Mouse (Mus musculus) cerebellum, adult 9-11 months (tissue): ENCODE results near the gene Nde1.
"Not testable (repeated sequence)": the region's sequence is repeated elsewhere in the genome, so short reads cannot be mapped to it uniquely, and the experiment has no call there.

ENCODE experiments used
- DNase-seq: peaks from one replicate; pipeline ENCODE4 v3.0.0; 2022

Nde1 gene

GRCm38 (mm10) chr16:14162988-14163416, at the start of gene Nde1, which contains the start of gene Marf1:
Gene Nde1, plus strand, starts transcription at chr16:14163275.
Gene Marf1, minus strand, starts transcription at chr16:14163351.
- peak; percentile 72 for DNase-seq

DNA sequence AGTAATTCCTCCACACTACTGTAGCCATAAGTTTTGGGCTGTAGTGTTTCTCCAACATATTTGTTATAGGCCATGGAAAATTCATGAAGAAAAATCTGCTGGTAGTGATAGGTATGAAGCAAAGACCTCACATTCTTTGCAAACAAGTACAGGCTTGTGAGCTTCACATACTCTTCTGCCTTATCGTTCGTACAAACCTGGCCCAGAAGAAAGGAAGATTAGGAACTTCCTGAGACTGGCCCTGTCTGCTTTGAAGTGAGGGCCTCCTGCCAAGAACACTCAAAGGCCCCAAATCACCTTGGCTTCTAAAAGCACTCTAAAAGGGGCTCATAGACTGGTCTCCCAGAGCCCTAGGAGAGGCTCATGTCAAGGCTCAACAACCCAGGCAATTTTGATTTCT, 45.8 kb upstream of the Nde1 start:
- DNase-seq, result no peak

DNA sequence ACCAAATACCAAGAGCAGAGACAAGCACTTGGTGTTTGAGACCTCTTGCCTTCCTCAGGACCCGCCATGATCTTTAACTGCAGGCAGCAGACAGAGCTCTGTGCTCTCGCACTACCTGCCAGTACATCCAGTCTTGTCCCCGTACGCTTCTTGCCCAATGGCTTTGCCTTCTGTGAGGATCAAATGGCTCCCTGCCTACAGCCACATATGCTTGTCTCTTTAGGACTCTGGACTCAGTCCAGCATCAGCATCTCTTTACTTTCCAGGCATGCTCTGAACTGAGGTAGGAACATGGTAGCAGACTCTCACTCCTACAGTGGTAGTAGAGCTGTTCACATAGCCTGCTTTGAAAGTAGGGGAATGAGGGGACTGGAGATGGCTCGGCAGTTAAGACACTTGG, 42.1 kb upstream of the Nde1 start:
- peak; percentile 88 for DNase-seq

DNA sequence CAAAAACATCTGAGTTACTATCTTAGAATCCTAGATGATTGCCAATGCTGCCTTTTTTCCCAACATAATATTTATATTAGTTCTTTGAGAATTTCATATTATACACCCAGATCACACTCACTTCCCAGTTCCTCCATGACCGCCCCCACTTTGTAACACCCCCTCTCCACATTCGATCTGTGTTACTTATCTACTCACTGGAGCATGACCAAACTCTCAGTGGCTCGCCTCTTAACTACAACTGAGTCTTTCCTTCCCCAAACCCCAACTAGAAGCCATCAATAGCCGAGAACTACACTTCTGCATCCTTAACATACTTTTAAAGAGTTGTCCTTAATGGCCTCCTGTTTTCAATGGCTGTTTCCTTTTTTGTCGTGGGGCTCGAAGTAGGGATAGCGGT, 41.5 kb upstream of the Nde1 start:
- DNase-seq, result no peak

GRCm38 (mm10) chr16:14122586-14122985, 40.5 kb upstream of the Nde1 start:
- DNase-seq, result no peak

GRCm38 (mm10) chr16:14123901-14124300, 39.2 kb upstream of the Nde1 start:
- no peak for DNase-seq

GRCm38 (mm10) chr16:14124709-14125108, 38.4 kb upstream of the Nde1 start:
- DNase-seq, result no peak

DNA sequence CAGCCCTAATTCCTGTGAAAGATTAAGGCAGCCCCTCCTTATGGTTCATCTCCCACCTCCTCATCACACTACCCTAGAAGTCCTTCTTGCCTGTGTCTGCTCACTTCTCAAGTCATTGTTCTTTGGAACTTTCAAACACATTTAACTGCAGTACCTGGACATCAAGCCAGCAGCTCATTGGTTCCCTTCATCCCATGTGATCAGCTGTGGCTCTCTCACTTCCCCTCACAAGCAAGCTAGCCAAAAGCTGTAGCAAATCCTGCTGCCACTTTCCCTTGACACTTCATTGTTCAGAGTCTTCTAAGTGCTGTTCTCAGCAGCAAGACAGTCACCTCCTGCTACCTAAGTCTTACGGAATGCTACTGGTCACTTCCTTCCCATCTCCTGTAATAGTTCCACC, 37.8 kb upstream of the Nde1 start:
- DNase-seq, result no peak

DNA sequence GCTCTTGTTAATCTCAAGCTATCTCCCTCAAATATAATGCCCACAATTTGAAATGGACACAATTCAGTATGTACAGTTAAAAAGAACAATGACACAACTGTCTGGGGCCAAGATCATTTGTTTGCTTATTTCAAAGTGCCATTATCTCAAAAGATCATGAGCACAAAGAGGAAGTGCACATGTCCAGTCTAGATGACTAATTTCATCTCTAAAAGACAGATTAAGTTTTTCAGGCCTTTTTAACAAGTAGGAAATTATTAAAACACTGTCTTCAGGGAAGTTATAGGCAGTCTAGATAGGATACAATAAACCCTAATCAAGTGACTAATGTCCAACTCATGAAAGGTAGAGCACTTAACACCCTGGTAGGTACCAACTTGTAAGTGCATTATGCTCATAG, 34.1 kb upstream of the Nde1 start:
- no peak for DNase-seq

DNA sequence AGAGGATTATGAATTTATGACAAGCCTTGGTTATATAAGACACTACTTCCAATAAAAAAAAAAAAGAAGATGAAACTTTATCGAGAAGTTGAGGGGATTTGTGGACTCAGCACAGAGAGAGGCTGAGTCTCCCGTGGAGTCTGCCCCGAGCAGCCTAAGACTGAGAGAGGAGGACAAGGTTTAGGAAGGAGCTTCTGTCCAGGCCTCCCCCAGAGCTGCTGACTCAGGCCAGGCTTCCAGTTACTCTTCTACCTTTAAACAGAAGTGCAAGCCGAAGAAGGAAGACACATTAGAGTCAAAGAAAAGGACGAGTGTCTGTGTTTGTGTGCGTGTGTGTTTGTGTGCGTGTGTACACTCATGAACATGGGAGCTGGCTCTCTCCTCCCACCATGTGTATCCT, 32.3 kb upstream of the Nde1 start:
- no peak for DNase-seq

GRCm38 (mm10) chr16:14131376-14131775, 31.7 kb upstream of the Nde1 start:
- no peak for DNase-seq

- no peak for DNase-seq
Observed at GRCm38 (mm10) chr16:14131838-14132237, 31.2 kb upstream of the Nde1 start.

DNA sequence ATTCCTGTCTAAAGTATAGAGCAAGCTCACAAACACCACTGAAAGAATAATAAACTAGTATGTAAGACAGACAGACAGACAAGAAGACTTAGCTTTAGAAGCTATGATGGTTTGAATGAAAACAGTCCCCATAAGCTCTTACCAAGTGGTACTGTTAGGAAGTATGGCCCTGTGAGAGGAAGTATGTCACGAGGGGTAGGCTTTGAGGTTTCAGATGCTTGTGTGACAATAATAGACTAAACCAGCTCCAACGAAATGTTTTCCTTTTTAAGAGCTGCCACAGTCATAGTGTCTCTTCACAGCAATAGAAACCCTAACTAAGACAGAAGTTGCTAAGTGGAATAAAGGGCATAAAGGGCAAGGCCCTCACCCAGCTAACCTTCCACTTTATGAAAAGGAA, 28.1 kb upstream of the Nde1 start:
- DNase-seq, result no peak

GRCm38 (mm10) chr16:14137976-14138561, 25.0 kb upstream of the Nde1 start:
- peak; percentile 42 for DNase-seq

DNA sequence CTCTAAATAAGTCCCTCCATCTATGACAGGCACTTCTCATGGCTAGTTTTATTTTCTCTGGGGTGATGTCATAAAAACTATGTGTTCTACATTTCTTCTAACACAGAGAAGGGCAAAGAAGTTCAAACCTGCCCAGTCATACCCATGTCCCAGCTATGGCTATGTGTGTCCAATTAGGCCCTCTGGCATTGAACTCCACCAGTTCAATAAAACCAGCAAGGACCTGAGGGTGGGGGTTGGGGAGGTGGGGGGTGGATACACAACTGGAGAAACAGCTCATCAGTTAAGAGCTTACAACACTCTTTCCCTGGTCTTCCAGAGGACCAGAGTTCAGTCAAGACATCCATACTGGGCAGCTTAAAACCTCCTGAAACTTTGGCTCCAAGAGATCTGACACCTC, 24.0 kb upstream of the Nde1 start:
- no peak for DNase-seq

DNA sequence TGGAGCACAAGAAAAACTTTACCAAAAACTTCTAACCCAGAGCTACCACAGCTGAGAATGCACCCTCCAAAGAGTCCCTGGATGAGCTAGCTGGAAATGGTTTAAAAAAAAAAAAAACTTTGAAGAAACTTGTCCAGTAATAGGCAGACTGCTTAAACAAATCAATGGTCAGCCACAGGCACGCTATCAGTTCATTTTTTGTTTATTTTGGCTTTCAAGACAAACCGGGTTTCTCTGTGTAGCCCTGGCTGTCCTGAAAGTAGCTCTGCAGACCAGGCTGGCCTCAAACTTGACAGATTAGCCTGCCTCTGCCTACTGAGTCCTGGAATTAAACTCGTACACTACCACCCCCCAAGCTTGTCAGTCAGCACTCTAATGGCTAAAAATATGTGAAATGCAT, 19.8 kb upstream of the Nde1 start:
- no peak for DNase-seq

DNA sequence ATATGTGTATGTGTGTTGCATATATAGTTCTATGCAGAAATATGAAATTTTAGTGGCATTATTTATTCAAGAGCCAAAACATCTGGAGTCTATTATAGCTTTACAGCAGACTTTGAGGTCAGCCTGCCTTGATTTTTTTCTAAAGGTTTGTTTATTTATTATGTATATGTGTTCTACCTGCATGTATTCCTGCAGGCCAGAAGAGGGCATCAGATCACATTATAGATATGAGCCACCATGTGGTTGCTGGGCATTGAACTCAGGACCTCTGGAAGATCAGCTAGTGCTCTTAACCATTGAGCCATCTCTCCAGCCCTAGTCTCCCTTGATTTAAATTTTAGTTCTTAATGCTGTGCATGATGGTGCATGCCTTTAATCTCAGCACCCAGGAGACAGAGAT, 15.4 kb upstream of the Nde1 start:
- no peak for DNase-seq

DNA sequence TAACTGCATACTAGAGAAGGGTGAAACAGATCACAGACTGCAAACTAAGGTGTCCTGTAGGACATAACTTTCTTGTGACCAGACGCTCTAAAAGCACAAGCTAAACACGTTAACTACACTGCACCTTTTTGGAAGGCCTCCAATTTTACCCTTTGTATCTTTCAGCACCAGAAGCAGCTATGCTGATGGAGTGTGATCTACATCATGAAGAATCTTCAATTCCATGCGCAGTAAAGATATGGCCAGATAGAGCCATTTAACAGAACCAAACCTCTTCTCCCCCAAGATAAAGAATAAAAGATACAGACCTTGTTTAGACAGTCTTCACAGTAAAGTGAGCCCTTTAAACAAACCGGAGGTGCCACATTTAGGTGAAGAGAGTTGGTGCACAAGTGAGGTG, 11.4 kb upstream of the Nde1 start:
- DNase-seq, result no peak

- DNase-seq, result not testable (repeated sequence)
Observed at GRCm38 (mm10) chr16:14155638-14156037, 7.4 kb upstream of the Nde1 start.

DNA sequence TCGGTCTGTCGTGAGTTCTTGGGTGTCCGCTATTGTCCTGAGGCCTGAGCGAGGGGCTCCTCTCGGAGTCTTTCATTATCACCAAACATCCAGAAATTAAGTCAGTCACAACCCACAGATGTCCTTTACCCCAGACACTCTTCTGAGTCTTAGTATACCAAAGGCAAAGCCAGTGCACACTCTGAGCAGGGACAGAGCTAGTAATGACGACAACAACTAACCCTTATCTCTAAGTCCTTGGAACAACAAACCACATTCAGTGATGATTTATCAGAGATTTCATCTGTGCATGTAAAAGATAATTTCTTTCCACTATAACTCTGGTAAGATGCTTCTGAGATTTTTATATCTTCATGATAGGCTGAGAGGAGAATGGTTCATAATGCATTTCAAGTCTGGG, 6.8 kb upstream of the Nde1 start:
- no peak for DNase-seq

- DNase-seq, result no peak
Observed at GRCm38 (mm10) chr16:14158536-14158935, 4.5 kb upstream of the Nde1 start.

DNA sequence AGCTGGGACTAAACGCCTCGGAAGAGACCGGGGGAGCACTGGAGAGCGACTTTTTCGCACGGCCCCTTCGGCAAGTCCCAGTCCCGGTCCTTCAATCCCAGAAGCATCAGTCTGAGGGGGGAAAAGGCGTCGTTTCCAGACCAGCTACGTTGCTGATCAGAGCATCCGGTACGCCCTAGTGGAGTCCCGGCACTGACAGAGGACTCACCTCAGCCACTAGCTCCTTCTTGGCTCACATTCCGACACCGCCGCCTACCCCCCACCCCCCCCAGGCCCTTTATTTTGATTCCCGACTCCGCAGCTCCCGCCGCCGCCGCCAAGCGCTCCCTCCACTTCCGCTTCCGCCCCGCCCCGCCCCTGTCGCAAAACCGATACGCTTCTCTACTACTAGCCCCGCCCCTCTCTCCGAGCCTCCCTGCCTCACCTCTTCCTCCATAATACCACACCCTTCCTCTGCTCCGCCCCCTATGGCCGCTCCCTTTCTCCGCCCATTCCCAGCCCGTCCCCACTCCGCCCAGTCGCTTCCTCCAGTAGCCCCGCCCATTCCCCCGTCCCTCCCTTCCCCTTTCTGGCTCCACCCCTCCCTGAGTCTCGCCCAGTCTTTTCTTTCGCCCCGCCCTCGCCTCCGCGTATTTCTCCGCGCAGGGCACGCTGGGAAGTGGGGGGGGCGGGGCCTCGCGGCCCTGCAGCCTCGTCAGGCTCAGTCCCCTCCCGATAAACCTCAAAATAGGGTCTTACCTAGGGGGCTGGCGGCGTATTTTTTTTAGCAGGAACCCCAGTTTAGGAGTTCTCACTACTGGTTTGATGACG, 3.9 kb upstream of the Nde1 start:
- DNase-seq, result peak; percentile 100

DNA sequence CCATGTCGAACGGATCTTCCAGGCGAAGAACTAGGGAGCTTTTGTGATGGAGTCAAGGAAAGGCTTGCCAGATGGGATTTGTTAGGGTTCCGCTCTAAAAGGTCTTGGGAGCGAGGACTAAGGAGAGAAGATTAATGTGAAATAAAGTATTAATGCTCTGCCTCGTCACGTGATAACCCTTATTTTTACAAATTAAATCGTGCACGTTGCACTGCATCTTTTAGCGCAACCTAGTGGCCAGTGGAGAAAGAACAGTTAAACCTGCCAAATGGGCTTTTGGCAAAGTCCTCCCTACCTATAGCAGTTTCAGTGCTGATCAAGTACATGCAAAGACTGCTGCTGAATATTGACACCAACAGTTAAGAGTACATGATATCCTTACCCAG, 3.3 kb upstream of the Nde1 start:
- DNase-seq, result no peak

GRCm38 (mm10) chr16:14160941-14161340, 2.1 kb upstream of the Nde1 start:
- no peak for DNase-seq

GRCm38 (mm10) chr16:14163731-14164130, 656 bp downstream of the Nde1 start:
- no peak for DNase-seq
